Mouse (Mus musculus) liver, adult 2 months (tissue): Measurements from ENCODE around the gene Tmprss11e. TPM values are rescaled to one million over a fixed set of nuclear protein-coding genes. Genes with fewer than 3 reads are reported as not detected.

Experiments
- DNase-seq: peaks from one replicate; pipeline ENCODE4 v3.0.0-alpha.2; 2011; ENCODE audit warnings: low read depth, low spot score; ENCODE audit errors: extremely low read depth
- H3K27ac ChIP-seq: fragments of 200-500 bp; replicated peaks from 2 replicates; pipeline ENCODE4 v1.5.1; 2012; ENCODE audit warnings: low read depth, mild to moderate bottlenecking, control low read depth, inconsistent platforms, low read length; ENCODE audit not compliant: insufficient read depth
- H3K27me3 ChIP-seq: fragments of 200-500 bp; 2 replicates; pipeline ENCODE4 v1.6.1; 2012; ENCODE audit warnings: mild to moderate bottlenecking, moderate library complexity, low read length, inconsistent platforms; ENCODE audit not compliant: control insufficient read depth, insufficient read depth
- H3K36me3 ChIP-seq: fragments of 200-500 bp; 2 replicates; pipeline ENCODE4 v1.6.1; 2012; ENCODE audit warnings: low read length, inconsistent platforms; ENCODE audit not compliant: control insufficient read depth, insufficient read depth
- H3K4me1 ChIP-seq: fragments of 200-500 bp; 2 replicates; pipeline ENCODE4 v1.6.1; 2011; ENCODE audit warnings: low read length; ENCODE audit not compliant: control insufficient read depth, insufficient read depth
- H3K4me3 ChIP-seq: fragments of 200-500 bp; 2 replicates; pipeline ENCODE4 v1.5.1; 2011; ENCODE audit warnings: low read depth, mild to moderate bottlenecking, control low read depth, low read length, moderate library complexity; ENCODE audit not compliant: insufficient read depth
- H3K79me2 ChIP-seq: fragments of 200-500 bp; 2 replicates; pipeline ENCODE4 v1.6.1; 2012; ENCODE audit warnings: inconsistent platforms, mild to moderate bottlenecking, low read length, moderate library complexity; ENCODE audit not compliant: control insufficient read depth, insufficient read depth
- H3K9ac ChIP-seq: fragments of 200-500 bp; 2 replicates; pipeline ENCODE4 v1.6.1; 2012; ENCODE audit warnings: low read depth, mild to moderate bottlenecking, control low read depth, inconsistent platforms, low read length
- CTCF ChIP-seq: fragments of 200-500 bp; IDR thresholded peaks from 2 replicates; pipeline ENCODE4 v1.5.1; 2011; ENCODE audit warnings: low read depth, low read length, control low read depth
- POLR2A ChIP-seq: fragments of 200-500 bp; IDR thresholded peaks from 2 replicates; pipeline ENCODE4 v1.6.1; 2011; ENCODE audit warnings: low read length, control low read depth; ENCODE audit not compliant: insufficient read depth; ENCODE audit errors: extremely low read depth
- WGBS: fragments of 180-500 bp; shearing (Covaris S2); methylation state at CpG from one replicate; pipeline ENCODE4 v1.1.7; 2018; 5-methylcytosine and 5-hydroxymethylcytosine counted together
- polyA plus RNA-seq: library from polyadenylated mRNA; depleted of rRNA; stranded (reverse); fragments of >200 nt; gene quantifications from 2 replicates; pipeline ENCODE4 v1.2.3, GENCODE M21; 2012
- total RNA-seq: library from RNA; depleted of rRNA; stranded (reverse); fragments of >200 nt; gene quantifications from 2 replicates; pipeline ENCODE4 v1.2.3, GENCODE M21; 2014

Gene Tmprss11e
- total and polyA plus RNA-seq, 2 experiments = not detected

- Histone ChIP-seq H3K27me3 (no peaks in the 10 kb centered on the region), H3K4me1 (no peaks in the 10 kb centered on the region), H3K4me3 (no peak overlapping the region), H3K79me2 (no peaks in the 10 kb centered on the region), H3K9ac (no peak overlapping the region), H3K27ac (no peak overlapping the region), H3K36me3 (no peaks in the 10 kb centered on the region)
- no peak for TF ChIP-seq CTCF
- TF ChIP-seq POLR2A = no peak
- DNase-seq = no peak
- 67% methylated on average over 8 of the region's 8 CpGs for whole genome bisulfite sequencing
Observed at GRCm38 (mm10) chr5:86783059-86783458, 37.4 kb upstream of the Tmprss11e start.

- DNase-seq = no peak
- no peaks in the 10 kb centered on the region for H3K27me3 ChIP-seq
- no peaks in the 10 kb centered on the region for H3K79me2 ChIP-seq
- H3K9ac ChIP-seq = no peak overlapping the region
- no peak overlapping the region for H3K27ac ChIP-seq
- no peaks in the 10 kb centered on the region for H3K4me1 ChIP-seq
- H3K36me3 ChIP-seq = no peaks in the 10 kb centered on the region
- no peak overlapping the region for H3K4me3 ChIP-seq
- TF ChIP-seq POLR2A = no peak
- no peak for TF ChIP-seq CTCF
- 67% methylated on average over 1 of the region's 1 CpGs for WGBS
Observed at GRCm38 (mm10) chr5:86778471-86778870, 32.9 kb upstream of the Tmprss11e start.

- peak; percentile 54 for DNase-seq
- H3K4me1 ChIP-seq = no peaks in the 10 kb centered on the region
- 32% methylated on average over 5 of the region's 5 CpGs for WGBS
Observed at GRCm38 (mm10) chr5:86776941-86777340, 31.3 kb upstream of the Tmprss11e start.

GRCm38 (mm10) chr5:86771010-86771409 lies 25.4 kb upstream of the Tmprss11e start:
- no peak overlapping the region for H3K9ac ChIP-seq
- H3K4me1 ChIP-seq = no peaks in the 10 kb centered on the region
- no peak overlapping the region for H3K27ac ChIP-seq
- no peaks in the 10 kb centered on the region for H3K79me2 ChIP-seq
- TF ChIP-seq POLR2A (no peak), CTCF (peak; percentile 50; the same call in 1 of the 2 replicates)
- no peaks in the 10 kb centered on the region for H3K27me3 ChIP-seq
- peak; percentile 42 for DNase-seq
- no peak overlapping the region for H3K4me3 ChIP-seq
- H3K36me3 ChIP-seq = no peaks in the 10 kb centered on the region

More at GRCm38 (mm10) chr5:86776941-86777340, 31.3 kb upstream of the Tmprss11e start:
- Histone ChIP-seq H3K36me3 (no peaks in the 10 kb centered on the region), H3K9ac (no peak overlapping the region), H3K27ac (no peak overlapping the region), H3K4me3 (no peak overlapping the region), H3K79me2 (no peaks in the 10 kb centered on the region), H3K27me3 (no peaks in the 10 kb centered on the region)
- TF ChIP-seq CTCF (no peak), POLR2A (no peak)

- Histone ChIP-seq H3K4me3 (no peak overlapping the region), H3K79me2 (no peaks in the 10 kb centered on the region), H3K4me1 (no peaks in the 10 kb centered on the region), H3K36me3 (no peaks in the 10 kb centered on the region), H3K27ac (no peak overlapping the region), H3K9ac (no peak overlapping the region), H3K27me3 (no peaks in the 10 kb centered on the region)
- no peak for DNase-seq
- 65% methylated on average over 3 of the region's 3 CpGs for WGBS
- no peak for TF ChIP-seq POLR2A
- TF ChIP-seq CTCF = no peak
Observed at GRCm38 (mm10) chr5:86769015-86769658, 23.5 kb upstream of the Tmprss11e start.

- H3K27ac ChIP-seq = no peak overlapping the region
- TF ChIP-seq POLR2A = no peak
- no peak for TF ChIP-seq CTCF
- DNase-seq = peak; percentile 62
- no peaks in the 10 kb centered on the region for H3K36me3 ChIP-seq
- no peaks in the 10 kb centered on the region for H3K27me3 ChIP-seq
- no peak overlapping the region for H3K4me3 ChIP-seq
- no peaks in the 10 kb centered on the region for H3K79me2 ChIP-seq
- no peak overlapping the region for H3K9ac ChIP-seq
- no peaks in the 10 kb centered on the region; the same call in 1 of the 2 replicates for H3K4me1 ChIP-seq
- 24% methylated on average over 3 of the region's 3 CpGs for WGBS
Observed at GRCm38 (mm10) chr5:86742796-86743195, 2.8 kb downstream of the Tmprss11e start.
